Mouse (Mus musculus) midbrain, embryonic 12.5 days (tissue): ENCODE measurements around the gene Ptov1. TPM values are rescaled to one million over a fixed set of nuclear protein-coding genes. Genes with fewer than 3 reads are reported as not detected.
A peak's percentile ranks its signal among the peaks of the same experiment; 100 is the strongest.

Source experiments
- ATAC-seq: fragments of 200-750 bp; cut with Nextera tagmentation; 2 replicates; pipeline ENCODE4 v1.8.0; 2017; ENCODE audit warnings: low read depth, moderate TSS enrichment, moderate library complexity; ENCODE audit not compliant: low FRiP score
- H3K27ac ChIP-seq: fragments of 300-500 bp; sonication (generic); replicated peaks from 2 replicates; pipeline ENCODE4 v1.5.1; 2016; ENCODE audit warnings: mild to moderate bottlenecking
- H3K27me3 ChIP-seq: fragments of 300-500 bp; sonication (generic); 2 replicates; pipeline ENCODE4 v1.6.1; 2016; ENCODE audit warnings: mild to moderate bottlenecking
- H3K36me3 ChIP-seq: fragments of 300-500 bp; sonication (generic); 2 replicates; pipeline ENCODE4 v1.6.1; 2016
- H3K4me1 ChIP-seq: fragments of 300-500 bp; sonication (generic); 2 replicates; pipeline ENCODE4 v1.6.1; 2016
- H3K4me2 ChIP-seq: fragments of 300-500 bp; sonication (generic); replicated peaks from 2 replicates; pipeline ENCODE4 v1.6.1; 2016; ENCODE audit warnings: mild to moderate bottlenecking, moderate library complexity
- H3K4me3 ChIP-seq: fragments of 300-500 bp; sonication (generic); 2 replicates; pipeline ENCODE4 v1.5.1; 2016; ENCODE audit warnings: mild to moderate bottlenecking
- H3K9ac ChIP-seq: fragments of 300-500 bp; sonication (generic); replicated peaks from 2 replicates; pipeline ENCODE4 v1.6.1; 2016; ENCODE audit warnings: mild to moderate bottlenecking, moderate library complexity
- H3K9me3 ChIP-seq: fragments of 300-500 bp; sonication (generic); 2 replicates; pipeline ENCODE4 v1.6.1; 2016; ENCODE audit warnings: mild to moderate bottlenecking
- WGBS: fragments of 180-500 bp; shearing (Covaris S2); methylation state at CpG from one replicate; pipeline ENCODE4 v1.1.7; 2016; 5-methylcytosine and 5-hydroxymethylcytosine counted together
- polyA plus RNA-seq: library from polyadenylated mRNA; unstranded; fragments of >200 nt; fragmentation: Nextera tagmentation; extraction: Ambion mirVana; gene quantifications from 2 replicates; pipeline ENCODE4 v1.2.1, GENCODE M21; 2016

Ptov1 gene
- polyA plus RNA-seq, 1 experiment from 2014 or later: 605 TPM

- H3K4me3 ChIP-seq: no peak overlapping the region
- no peak overlapping the region for H3K4me2 ChIP-seq
- no peaks in the 10 kb centered on the region for H3K27me3 ChIP-seq
- H3K9me3 ChIP-seq: no peaks in the 10 kb centered on the region
- peaks cover 48% of the 10 kb centered on the region for H3K4me1 ChIP-seq
- no peak for ATAC-seq
- H3K27ac ChIP-seq: 0 out of 2 replicates have a peak overlapping the region, but pooled peaks have one; percentile 2
- no peak overlapping the region for H3K9ac ChIP-seq
- H3K36me3 ChIP-seq: peaks cover 57% of the 10 kb centered on the region
- WGBS: 86% methylated on average over 24 of the region's 24 CpGs
These were observed 4.7 kb downstream of the Ptov1 start for GRCm38 (mm10) chr7:44864595-44865542.

- Histone ChIP-seq H3K36me3 (peaks cover 61% of the 10 kb centered on the region), H3K27ac (no peak overlapping the region), H3K9me3 (no peaks in the 10 kb centered on the region), H3K27me3 (no peaks in the 10 kb centered on the region), H3K9ac (no peak overlapping the region), H3K4me3 (no peak overlapping the region), H3K4me2 (no peak overlapping the region), H3K4me1 (peaks cover 48% of the 10 kb centered on the region)
- no peak for ATAC-seq
- WGBS: 85% methylated on average over 11 of the region's 11 CpGs
These were observed 5.5 kb downstream of the Ptov1 start for GRCm38 (mm10) chr7:44863982-44864494.

- Histone ChIP-seq H3K4me3 (no peak overlapping the region), H3K4me1 (peaks cover 51% of the 10 kb centered on the region), H3K36me3 (peaks cover 61% of the 10 kb centered on the region)
These were observed 6.4 kb downstream of the Ptov1 start for GRCm38 (mm10) chr7:44863210-44863609.

GRCm38 (mm10) chr7:44862434-44862833 lies 7.2 kb downstream of the Ptov1 start:
- Histone ChIP-seq H3K36me3 (peaks cover 61% of the 10 kb centered on the region), H3K27ac (no peak overlapping the region), H3K9me3 (no peaks in the 10 kb centered on the region), H3K4me1 (peaks cover 49% of the 10 kb centered on the region), H3K9ac (no peak overlapping the region), H3K4me3 (no peak overlapping the region), H3K4me2 (no peak overlapping the region), H3K27me3 (no peaks in the 10 kb centered on the region)
- ATAC-seq: no peak
- WGBS: 90% methylated on average over 8 of the region's 8 CpGs

More at GRCm38 (mm10) chr7:44863210-44863609, 6.4 kb downstream of the Ptov1 start:
- 91% methylated on average over 14 of the region's 14 CpGs for WGBS
- Histone ChIP-seq H3K27ac (no peak overlapping the region), H3K9ac (no peak overlapping the region), H3K9me3 (no peaks in the 10 kb centered on the region), H3K4me2 (no peak overlapping the region), H3K27me3 (no peaks in the 10 kb centered on the region)
- no peak for ATAC-seq

- H3K4me1 ChIP-seq: peaks cover 42% of the 10 kb centered on the region
- no peak overlapping the region for H3K9ac ChIP-seq
- no peak overlapping the region for H3K4me2 ChIP-seq
- H3K36me3 ChIP-seq: peaks cover 57% of the 10 kb centered on the region
- H3K27me3 ChIP-seq: no peaks in the 10 kb centered on the region
- H3K4me3 ChIP-seq: no peak overlapping the region
- ATAC-seq: no peak
- H3K27ac ChIP-seq: peak overlapping the region; percentile 52
- H3K9me3 ChIP-seq: no peaks in the 10 kb centered on the region
- 83% methylated on average over 14 of the region's 14 CpGs for WGBS
These were observed 8.2 kb downstream of the Ptov1 start for GRCm38 (mm10) chr7:44861429-44861816.

GRCm38 (mm10) chr7:44860576-44861428 lies 8.8 kb downstream of the Ptov1 start:
- peaks cover 52% of the 10 kb centered on the region for H3K36me3 ChIP-seq
- H3K4me3 ChIP-seq: 0 out of 2 replicates have a peak overlapping the region, but pooled peaks have one; percentile 18
- no peaks in the 10 kb centered on the region for H3K27me3 ChIP-seq
- no peaks in the 10 kb centered on the region for H3K9me3 ChIP-seq
- peak overlapping the region; percentile 52 for H3K27ac ChIP-seq
- peaks cover 38% of the 10 kb centered on the region for H3K4me1 ChIP-seq
- 61% methylated on average over 22 of the region's 22 CpGs for WGBS
- no peak overlapping the region for H3K4me2 ChIP-seq
- H3K9ac ChIP-seq: peak overlapping the region; percentile 50; the same call in 1 of the 2 replicates
- peak; percentile 5; the same call in 1 of the 2 replicates for ATAC-seq

- no peak for ATAC-seq
- Histone ChIP-seq H3K27ac (no peak overlapping the region), H3K36me3 (peaks cover 43% of the 10 kb centered on the region), H3K4me3 (no peak overlapping the region), H3K4me2 (no peak overlapping the region), H3K4me1 (peaks cover 34% of the 10 kb centered on the region), H3K9me3 (no peaks in the 10 kb centered on the region), H3K9ac (no peak overlapping the region), H3K27me3 (no peaks in the 10 kb centered on the region)
- 94% methylated on average over 11 of the region's 11 CpGs for WGBS
These were observed 9.7 kb downstream of the Ptov1 start for GRCm38 (mm10) chr7:44859896-44860295.

GRCm38 (mm10) chr7:44857905-44858304 lies 11.7 kb downstream of the Ptov1 start:
- 31% methylated on average over 8 of the region's 8 CpGs for WGBS
- no peak for ATAC-seq
- Histone ChIP-seq H3K36me3 (peaks cover 30% of the 10 kb centered on the region), H3K4me3 (peak overlapping the region; percentile 71), H3K27me3 (no peaks in the 10 kb centered on the region), H3K9me3 (no peaks in the 10 kb centered on the region), H3K27ac (peak overlapping the region; percentile 92; the same call in 1 of the 2 replicates), H3K4me1 (peaks cover 50% of the 10 kb centered on the region), H3K9ac (peak overlapping the region; percentile 89), H3K4me2 (peak overlapping the region; percentile 68)

- Histone ChIP-seq H3K4me2 (peak within 1 kb of the TSS; percentile 68), H3K9me3 (no peaks in the 10 kb centered on the region), H3K36me3 (peaks cover 28% of the 10 kb centered on the region), H3K27me3 (no peaks in the 10 kb centered on the region), H3K9ac (peak within 1 kb of the TSS; percentile 89), H3K4me1 (peaks cover 50% of the 10 kb centered on the region), H3K4me3 (peak within 1 kb of the TSS; percentile 71), H3K27ac (peak within 1 kb of the TSS; percentile 92)
- WGBS: under 1% methylated on average over 32 of the region's 32 CpGs
- peak; percentile 21; the same call in 1 of the 2 replicates for ATAC-seq
These were observed 12.5 kb downstream of the Ptov1 start, which contains the start of gene Pnkp for GRCm38 (mm10) chr7:44857042-44857552. TSS of gene Pnkp (plus strand) at chr7:44857139.

GRCm38 (mm10) chr7:44856265-44856916 lies 13.2 kb downstream of the Ptov1 start:
- peak overlapping the region; percentile 92 for H3K27ac ChIP-seq
- H3K4me2 ChIP-seq: peak overlapping the region; percentile 68
- no peaks in the 10 kb centered on the region for H3K27me3 ChIP-seq
- WGBS: 69% methylated on average over 9 of the region's 9 CpGs
- H3K36me3 ChIP-seq: peaks cover 21% of the 10 kb centered on the region
- H3K4me1 ChIP-seq: peaks cover 57% of the 10 kb centered on the region
- ATAC-seq: no peak
- H3K9ac ChIP-seq: peak overlapping the region; percentile 89; the same call in 1 of the 2 replicates
- peak overlapping the region; percentile 71 for H3K4me3 ChIP-seq
- no peaks in the 10 kb centered on the region for H3K9me3 ChIP-seq

GRCm38 (mm10) chr7:44855036-44855435 lies 14.6 kb downstream of the Ptov1 start:
- Histone ChIP-seq H3K27me3 (no peaks in the 10 kb centered on the region), H3K9me3 (no peaks in the 10 kb centered on the region), H3K4me1 (peaks cover 60% of the 10 kb centered on the region), H3K27ac (peak overlapping the region; percentile 90), H3K9ac (peak overlapping the region; percentile 69), H3K36me3 (peaks cover 18% of the 10 kb centered on the region), H3K4me3 (peak overlapping the region; percentile 46), H3K4me2 (peak overlapping the region; percentile 77)
- no peak for ATAC-seq
- 42% methylated on average over 10 of the region's 10 CpGs for WGBS
